Mouse (Mus musculus): Measurements from ENCODE around the gene Cnot1.
"Not testable (repeated sequence)": the region's sequence is repeated elsewhere in the genome, so short reads cannot be mapped to it uniquely, and the experiment has no call there.

The Cnot1 gene

GRCm38 (mm10) chr8:95816044-95816708 lies 8.9 kb upstream of the Cnot1 start:
- no peak for DNase-seq (ENCODE audit: low spot score)

DNA sequence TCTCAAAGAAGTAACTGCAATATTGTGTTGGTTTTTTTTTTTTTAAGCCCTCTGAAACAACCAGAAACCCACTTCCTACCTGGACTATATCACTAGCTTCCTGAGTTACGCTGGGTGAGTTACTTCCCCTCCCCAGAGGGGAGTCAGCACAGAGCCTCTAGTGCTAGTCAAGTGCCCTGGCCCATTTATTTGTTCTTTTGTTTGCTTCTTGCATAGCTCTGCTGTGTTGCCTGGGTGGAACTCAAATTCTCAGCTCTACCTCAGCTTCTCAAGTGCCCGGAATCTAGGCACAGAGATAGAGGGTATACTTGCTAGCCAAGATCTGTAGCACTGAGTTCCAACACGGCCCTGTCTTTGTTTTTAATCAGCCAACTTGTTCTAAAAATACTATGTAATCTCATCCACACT lies 2.9 kb upstream of the Cnot1 start:
- no peak for DNase-seq (ENCODE audit: low spot score)

- no peak for DNase-seq (ENCODE audit: low spot score)
Measured at GRCm38 (mm10) chr8:95809116-95809515, 1.9 kb upstream of the Cnot1 start.

DNA sequence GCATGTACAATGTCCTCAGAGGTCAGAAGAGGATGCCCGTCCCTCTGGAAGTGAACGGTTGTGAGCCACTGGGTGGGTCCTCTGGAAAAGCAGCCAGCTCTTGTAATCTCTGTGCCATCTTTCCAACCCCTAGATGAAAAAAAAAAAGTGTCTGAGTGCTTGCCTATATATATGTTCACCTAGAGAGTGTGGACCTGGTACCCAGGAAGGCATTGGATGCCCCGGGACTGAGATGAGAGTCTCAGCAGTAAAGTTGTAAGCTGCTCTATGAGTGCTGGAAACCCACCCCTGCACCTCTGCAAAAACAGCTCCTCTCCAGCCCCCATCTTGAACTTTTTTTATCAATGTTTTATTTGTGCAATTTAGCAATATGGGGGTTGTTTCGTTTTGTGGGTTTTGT lies 1.4 kb upstream of the Cnot1 start:
- DNase-seq (ENCODE audit: low spot score), result no peak

GRCm38 (mm10) chr8:95807861-95808260 lies 597 bp upstream of the Cnot1 start:
- peak; percentile 90 for DNase-seq (ENCODE audit: low spot score)

DNA sequence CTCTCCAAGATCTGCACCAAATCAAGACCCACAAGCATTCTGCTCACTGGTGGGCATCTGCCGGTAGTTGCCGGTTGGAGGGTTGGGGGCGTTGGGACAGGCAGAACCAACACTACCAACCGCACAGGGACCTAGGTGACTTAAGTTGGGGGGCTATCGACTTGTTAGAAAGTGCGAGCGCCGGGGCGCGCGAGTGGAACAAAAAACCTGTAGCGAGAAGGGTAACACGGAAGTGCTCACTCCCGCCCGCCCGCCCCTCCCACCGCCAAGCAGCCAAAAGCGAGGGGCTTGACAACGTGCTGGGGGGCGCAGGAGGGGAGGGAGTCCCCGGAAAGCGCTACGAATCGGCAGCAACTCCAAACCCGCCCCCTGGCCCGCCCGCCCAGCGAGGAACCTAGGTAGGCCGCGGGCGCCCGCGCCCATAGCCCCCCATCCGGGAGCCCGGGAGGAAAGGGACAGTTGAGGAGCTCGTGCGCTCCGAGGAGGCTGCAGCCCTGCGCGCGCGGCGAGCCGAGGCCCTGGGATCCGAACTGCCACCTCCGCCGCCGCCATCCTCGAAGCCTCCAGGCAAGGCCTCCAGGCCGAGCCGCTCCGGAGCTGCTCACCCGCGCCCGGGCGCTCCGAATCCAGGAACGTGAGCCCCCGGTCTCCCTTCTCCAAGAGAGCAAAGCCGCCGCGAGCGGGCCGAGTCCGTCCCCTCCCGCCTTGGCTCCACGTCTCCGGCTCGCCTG lies 638 bp downstream of the Cnot1 start:
- peak; percentile 18 for DNase-seq (ENCODE audit: low spot score)

GRCm38 (mm10) chr8:95805482-95805881 lies 1.8 kb downstream of the Cnot1 start:
- DNase-seq (ENCODE audit: low spot score), result no peak

DNA sequence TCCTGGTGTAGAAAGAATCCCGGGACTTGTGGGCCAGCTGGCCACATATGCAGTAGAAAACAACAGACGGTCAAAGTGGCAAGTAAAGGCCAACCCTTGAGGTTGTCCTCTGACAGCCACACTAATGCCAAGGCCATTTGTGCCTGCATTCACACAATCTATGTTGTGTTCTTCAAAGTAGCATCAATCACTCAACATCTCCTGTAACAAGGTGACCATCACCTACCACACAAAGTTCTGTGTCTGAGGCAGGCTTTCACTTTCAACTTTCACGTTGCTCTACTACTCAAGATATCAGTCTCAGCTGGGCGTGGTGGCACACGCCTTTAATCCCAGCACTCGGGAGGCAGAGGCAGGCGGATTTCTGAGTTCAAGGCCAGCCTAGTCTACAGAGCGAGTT lies 5.0 kb downstream of the Cnot1 start:
- no peak for DNase-seq (ENCODE audit: low spot score)

GRCm38 (mm10) chr8:95801476-95802064 lies 5.7 kb downstream of the Cnot1 start:
- DNase-seq (ENCODE audit: low spot score), result no peak

- DNase-seq (ENCODE audit: low spot score), result no peak
Measured at GRCm38 (mm10) chr8:95800353-95800752, 6.9 kb downstream of the Cnot1 start.

- no peak for DNase-seq (ENCODE audit: low spot score)
Measured at GRCm38 (mm10) chr8:95799891-95800290, 7.4 kb downstream of the Cnot1 start.

DNA sequence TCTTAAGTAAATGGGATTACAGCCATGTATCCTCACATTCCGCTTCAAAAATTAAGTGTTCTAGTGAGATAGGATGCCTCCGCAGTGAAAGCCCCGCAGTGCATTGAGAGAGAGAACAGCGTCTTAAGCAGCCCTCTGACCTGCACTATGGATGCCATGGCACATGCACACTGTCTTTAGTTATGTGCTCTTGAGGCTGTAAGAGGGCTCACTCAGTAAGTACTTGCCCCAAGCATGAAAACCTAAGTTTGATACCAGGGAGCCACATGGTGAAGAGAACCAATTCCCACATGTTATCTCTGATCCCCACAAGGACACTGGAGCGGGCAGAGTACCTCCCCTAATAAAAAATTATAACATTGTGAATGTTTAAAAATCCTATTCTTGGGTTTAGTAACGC lies 8.1 kb downstream of the Cnot1 start:
- DNase-seq (ENCODE audit: low spot score), result no peak

DNA sequence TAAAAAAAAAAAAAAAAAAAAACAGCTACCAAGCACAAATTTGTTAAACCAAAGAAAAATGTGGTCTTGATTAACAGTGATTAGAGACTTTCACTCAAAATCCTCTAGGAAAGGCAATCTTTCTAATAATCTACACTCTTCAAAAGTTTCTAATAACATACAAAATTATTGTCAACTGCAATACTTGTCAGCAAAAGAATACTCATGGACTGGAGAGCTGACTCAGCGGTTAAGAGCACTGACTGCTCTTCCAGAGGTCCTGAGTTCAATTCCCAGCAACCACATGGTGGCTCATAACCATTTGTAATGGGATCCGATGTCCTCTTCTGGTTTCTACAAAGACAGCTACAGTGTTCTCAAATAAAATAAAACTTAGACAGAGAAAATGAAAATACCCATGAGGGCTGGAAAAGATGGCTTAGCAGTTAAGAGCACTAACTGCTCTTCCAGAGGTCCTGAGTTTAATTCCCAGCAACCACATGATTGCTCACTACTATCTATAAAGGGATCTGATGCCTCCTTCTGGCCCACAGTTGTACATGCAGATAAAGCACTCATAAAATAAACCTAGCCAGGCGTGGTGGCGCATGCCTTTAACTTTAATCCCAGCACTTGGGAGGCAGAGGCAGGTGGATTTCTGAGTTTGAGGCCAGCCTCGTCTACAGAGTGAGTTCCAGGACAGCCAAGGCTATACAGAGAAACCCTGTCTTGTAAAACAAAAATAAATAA lies 11.8 kb downstream of the Cnot1 start:
- not testable (repeated sequence) for DNase-seq (ENCODE audit: low spot score)

- no peak for DNase-seq (ENCODE audit: low spot score)
Measured at GRCm38 (mm10) chr8:95785591-95785990, 21.7 kb downstream of the Cnot1 start.

DNA sequence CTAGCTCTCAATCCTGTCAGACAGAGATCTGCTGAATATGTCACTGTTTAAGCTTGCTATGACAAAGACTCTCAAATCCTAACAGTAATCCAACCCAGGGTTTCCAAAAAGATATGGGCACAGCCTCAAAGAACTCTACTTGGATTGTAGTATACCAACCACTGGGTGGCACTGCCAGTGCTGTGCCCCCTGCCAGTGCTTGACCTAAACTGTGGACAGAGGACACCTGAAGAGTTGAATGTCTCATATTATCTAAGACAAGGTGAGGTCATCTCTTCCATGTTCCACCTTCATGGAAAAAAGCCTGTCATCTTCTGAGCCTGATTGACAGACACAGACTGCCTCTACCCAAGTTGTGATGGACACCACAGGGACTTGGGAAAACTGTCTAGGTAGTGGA lies 24.6 kb downstream of the Cnot1 start:
- no peak for DNase-seq (ENCODE audit: low spot score)

GRCm38 (mm10) chr8:95781775-95782174 lies 25.5 kb downstream of the Cnot1 start:
- DNase-seq (ENCODE audit: low spot score), result no peak

- DNase-seq (ENCODE audit: low spot score), result no peak
Measured at GRCm38 (mm10) chr8:95781085-95781484, 26.2 kb downstream of the Cnot1 start.

DNA sequence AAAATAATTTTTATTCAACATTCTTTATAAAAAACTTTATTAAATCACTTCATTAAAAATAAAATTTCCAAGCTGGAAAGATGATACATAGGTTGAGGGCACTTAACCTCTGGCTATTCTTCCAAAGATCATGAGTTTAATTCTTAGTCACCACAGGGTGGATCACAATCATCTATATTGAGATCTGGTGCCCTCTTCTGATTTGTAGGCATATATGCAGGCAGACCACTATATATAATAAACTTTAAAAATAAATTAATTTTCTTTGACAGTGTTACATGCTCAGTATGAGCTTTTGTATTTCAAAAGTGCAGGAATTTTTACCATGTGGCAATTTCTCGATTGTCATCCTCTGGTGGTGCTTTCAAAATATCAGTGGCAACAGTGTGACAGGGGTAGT lies 43.1 kb downstream of the Cnot1 start:
- DNase-seq (ENCODE audit: low spot score), result no peak

DNA sequence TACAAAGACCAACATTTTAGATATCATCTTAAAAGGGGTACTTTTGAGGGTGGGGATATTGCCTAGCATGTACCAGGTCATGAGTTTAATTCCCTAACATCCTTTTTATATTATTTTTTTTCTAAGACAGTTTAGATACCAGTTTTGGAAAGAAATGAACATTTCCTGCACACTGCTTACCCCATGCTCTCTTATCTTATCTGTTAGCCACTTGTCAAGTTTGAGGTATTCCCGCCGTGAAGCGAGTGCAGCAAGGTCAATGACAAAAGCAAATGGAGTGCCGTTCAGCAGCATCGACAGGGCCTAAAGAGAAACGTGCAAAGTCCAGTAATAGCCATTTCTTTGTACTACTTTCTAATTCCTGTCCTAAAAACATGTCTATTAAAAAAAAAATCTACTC lies 46.9 kb downstream of the Cnot1 start:
- no peak for DNase-seq (ENCODE audit: low spot score)

DNA sequence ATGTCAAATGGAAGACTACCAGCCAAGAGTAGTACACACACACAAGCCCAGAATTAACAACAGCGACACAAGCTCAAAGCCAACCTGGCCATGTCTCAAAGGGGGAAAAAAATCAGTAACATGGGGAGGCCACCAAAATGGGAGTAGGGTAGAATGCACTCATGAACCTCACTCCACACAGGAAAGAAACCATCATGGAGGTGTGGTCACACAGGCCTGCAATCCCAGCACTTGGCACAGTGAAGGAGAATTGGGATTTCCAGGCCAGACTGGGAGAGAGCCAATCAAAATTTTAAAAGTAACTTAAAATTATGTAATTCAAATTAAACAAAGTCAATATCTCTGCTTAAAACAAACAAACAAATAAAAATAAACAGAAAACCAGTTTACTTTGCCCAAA lies 55.3 kb downstream of the Cnot1 start:
- DNase-seq (ENCODE audit: low spot score), result no peak

DNA sequence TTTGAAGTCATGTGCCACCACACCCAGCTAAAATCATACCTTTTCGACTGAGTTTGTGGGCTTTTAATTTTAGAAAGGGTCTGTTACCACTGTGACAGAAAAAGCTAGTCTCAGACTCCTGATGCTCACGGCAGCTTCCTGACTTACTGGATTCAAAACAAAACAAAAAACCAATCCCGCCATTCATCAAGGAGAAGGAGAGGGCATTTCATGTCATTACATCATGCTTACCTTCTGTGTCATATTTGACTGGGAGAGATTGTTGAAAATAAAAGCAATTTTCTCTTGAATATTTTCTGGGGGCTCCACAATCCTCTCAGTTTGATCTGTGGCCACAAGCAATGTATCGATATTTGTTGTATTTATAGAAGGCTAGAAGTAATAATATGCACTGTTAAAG lies 59.2 kb downstream of the Cnot1 start:
- no peak for DNase-seq (ENCODE audit: low spot score)

- DNase-seq (ENCODE audit: low spot score), result no peak
Measured at GRCm38 (mm10) chr8:95741732-95742131, 65.5 kb downstream of the Cnot1 start.

- no peak for DNase-seq (ENCODE audit: low spot score)
Measured at GRCm38 (mm10) chr8:95738596-95738995, 68.7 kb downstream of the Cnot1 start.
